Mouse (Mus musculus) brain, adult 2 months (tissue): ENCODE measurements at regions not wholly inside any gene's neighbourhood (a gene's known extent, or its start where the extent isn't known, plus 50 kb on each side); places are given as distances from the start of the nearest gene placed in this dataset.

Experiments
- DNase-seq: peaks from one replicate; pipeline ENCODE4 v3.0.0; 2011; ENCODE audit warnings: low read depth, low spot score

GRCm38 (mm10) chr3:131919476-131919875 lies 165.6 kb upstream of the Dkk2 start:
- peak; percentile 22 for DNase-seq

- DNase-seq = peak; percentile 12
Observed at GRCm38 (mm10) chr3:131921161-131921560, 163.9 kb upstream of the Dkk2 start.

- no peak for DNase-seq
Observed at GRCm38 (mm10) chr3:131922733-131923132, 162.4 kb upstream of the Dkk2 start.

- no peak for DNase-seq
Observed at GRCm38 (mm10) chr3:131940896-131941295, 144.2 kb upstream of the Dkk2 start.

GRCm38 (mm10) chr3:131941961-131942753 lies 142.9 kb upstream of the Dkk2 start:
- DNase-seq = no peak

- DNase-seq = no peak
Observed at GRCm38 (mm10) chr3:131943436-131943835, 141.7 kb upstream of the Dkk2 start.

- no peak for DNase-seq
Observed at GRCm38 (mm10) chr3:131955771-131956170, 129.3 kb upstream of the Dkk2 start.

- DNase-seq = no peak
Observed at GRCm38 (mm10) chr3:131960636-131961035, 124.5 kb upstream of the Dkk2 start.

- no peak for DNase-seq
Observed at GRCm38 (mm10) chr3:131961571-131961970, 123.5 kb upstream of the Dkk2 start.

GRCm38 (mm10) chr3:131962870-131963269 lies 122.2 kb upstream of the Dkk2 start:
- peak; percentile 39 for DNase-seq

GRCm38 (mm10) chr3:131964952-131965351 lies 120.1 kb upstream of the Dkk2 start:
- no peak for DNase-seq

- no peak for DNase-seq
Observed at GRCm38 (mm10) chr3:131965456-131966160, 119.5 kb upstream of the Dkk2 start.

GRCm38 (mm10) chr3:131967288-131967687 lies 117.8 kb upstream of the Dkk2 start:
- no peak for DNase-seq

GRCm38 (mm10) chr3:131970827-131971226 lies 114.3 kb upstream of the Dkk2 start:
- DNase-seq = no peak

GRCm38 (mm10) chr3:131975940-131976628 lies 109.0 kb upstream of the Dkk2 start:
- DNase-seq = peak; percentile 70

GRCm38 (mm10) chr3:131983292-131983691 lies 101.8 kb upstream of the Dkk2 start:
- DNase-seq = no peak

GRCm38 (mm10) chr3:131998838-131999613 lies 86.1 kb upstream of the Dkk2 start:
- DNase-seq = no peak

GRCm38 (mm10) chr3:132006191-132006590 lies 78.9 kb upstream of the Dkk2 start:
- DNase-seq = peak; percentile 13

GRCm38 (mm10) chr3:132006912-132007311 lies 78.2 kb upstream of the Dkk2 start:
- no peak for DNase-seq

- peak; percentile 32 for DNase-seq
Observed at GRCm38 (mm10) chr3:132007356-132007755, 77.7 kb upstream of the Dkk2 start.

GRCm38 (mm10) chr3:132015205-132015604 lies 69.9 kb upstream of the Dkk2 start:
- DNase-seq = peak; percentile 23
